Mouse (Mus musculus) bone marrow, adult 2 months (tissue): Measurements from ENCODE around the gene Ercc8. TPM values are rescaled to one million over a fixed set of nuclear protein-coding genes. Genes with fewer than 3 reads are reported as not detected.

ENCODE experiments used
- H3K27ac ChIP-seq: fragments of 200-500 bp; 2 replicates; pipeline ENCODE4 v1.5.1; 2012; ENCODE audit warnings: low read depth, mild to moderate bottlenecking, control low read depth, inconsistent platforms, low read length; ENCODE audit not compliant: control insufficient read depth, poor library complexity, insufficient read depth
- H3K4me1 ChIP-seq: fragments of 200-500 bp; 2 replicates; pipeline ENCODE4 v1.6.1; 2011; ENCODE audit warnings: low read length; ENCODE audit not compliant: control insufficient read depth, insufficient read depth
- H3K4me3 ChIP-seq: fragments of 200-500 bp; replicated peaks from 2 replicates; pipeline ENCODE3; 2011; ENCODE audit warnings: mild to moderate bottlenecking, low read depth, low read length, control low read depth; ENCODE audit not compliant: control insufficient read depth
- CTCF ChIP-seq: fragments of 200-500 bp; IDR thresholded peaks from 2 replicates; pipeline ENCODE4 v1.5.1; 2011; ENCODE audit warnings: low read length, control low read depth; ENCODE audit not compliant: control insufficient read depth, insufficient read depth
- POLR2A ChIP-seq: fragments of 200-500 bp; IDR thresholded peaks from 2 replicates; pipeline ENCODE4 v1.6.1; 2011; ENCODE audit warnings: low read depth, mild to moderate bottlenecking, control low read depth, low read length, borderline replicate concordance; ENCODE audit not compliant: control insufficient read depth
- WGBS: fragments of 180-500 bp; shearing (Covaris S2); methylation state at CpG from one replicate; pipeline ENCODE4 v1.1.7; 2018; 5-methylcytosine and 5-hydroxymethylcytosine counted together
- polyA plus RNA-seq: library from polyadenylated mRNA; stranded (reverse); fragments of >200 nt; gene quantifications from 2 replicates; pipeline ENCODE4 v1.2.4, GENCODE M21; 2011; ENCODE audit warnings: low replicate concordance; ENCODE audit not compliant: missing spikeins, insufficient read depth, insufficient read length

Ercc8 gene
- polyA plus RNA-seq, 1 experiment = 2.9 TPM

GRCm38 (mm10) chr13:108124096-108124495 lies 34.4 kb upstream of the Ercc8 start:
- no peaks in the 10 kb centered on the region for H3K4me1 ChIP-seq
- H3K4me3 ChIP-seq = no peak overlapping the region
- 90% methylated on average over 11 of the region's 11 CpGs for WGBS
- no peak for TF ChIP-seq CTCF
- TF ChIP-seq POLR2A = no peak
- no peak overlapping the region for H3K27ac ChIP-seq

- Histone ChIP-seq H3K27ac (no peak overlapping the region), H3K4me1 (no peaks in the 10 kb centered on the region), H3K4me3 (no peak overlapping the region)
- 88% methylated on average over 2 of the region's 2 CpGs for WGBS
- TF ChIP-seq CTCF = no peak
- TF ChIP-seq POLR2A = no peak
Observed at GRCm38 (mm10) chr13:108126246-108126645, 32.3 kb upstream of the Ercc8 start.

GRCm38 (mm10) chr13:108127130-108127529 lies 31.4 kb upstream of the Ercc8 start:
- no peak overlapping the region for H3K4me3 ChIP-seq
- WGBS = 3% methylated on average over 1 of the region's 1 CpGs
- no peak overlapping the region for H3K27ac ChIP-seq
- H3K4me1 ChIP-seq = no peaks in the 10 kb centered on the region
- TF ChIP-seq CTCF (peak; percentile 58; the same call in 1 of the 2 replicates), POLR2A (no peak)

GRCm38 (mm10) chr13:108127883-108128282 lies 30.6 kb upstream of the Ercc8 start:
- 43% methylated on average over 1 of the region's 1 CpGs for WGBS
- Histone ChIP-seq H3K4me3 (no peak overlapping the region), H3K27ac (no peak overlapping the region), H3K4me1 (no peaks in the 10 kb centered on the region)
- no peak for TF ChIP-seq CTCF
- no peak for TF ChIP-seq POLR2A

GRCm38 (mm10) chr13:108129070-108129469 lies 29.5 kb upstream of the Ercc8 start:
- TF ChIP-seq POLR2A (no peak), CTCF (no peak)
- H3K4me3 ChIP-seq = no peak overlapping the region
- 51% methylated on average over 7 of the region's 7 CpGs for WGBS
- no peaks in the 10 kb centered on the region for H3K4me1 ChIP-seq
- no peak overlapping the region for H3K27ac ChIP-seq

- no peak overlapping the region for H3K4me3 ChIP-seq
- H3K27ac ChIP-seq = no peak overlapping the region
- H3K4me1 ChIP-seq = no peaks in the 10 kb centered on the region
- TF ChIP-seq POLR2A (no peak), CTCF (no peak)
- WGBS = 82% methylated on average over 5 of the region's 5 CpGs
Observed at GRCm38 (mm10) chr13:108130737-108131136, 27.8 kb upstream of the Ercc8 start.

- TF ChIP-seq POLR2A = no peak
- no peak for TF ChIP-seq CTCF
- WGBS = 77% methylated on average over 6 of the region's 6 CpGs
- Histone ChIP-seq H3K27ac (no peak overlapping the region), H3K4me3 (no peak overlapping the region), H3K4me1 (no peaks in the 10 kb centered on the region)
Observed at GRCm38 (mm10) chr13:108132031-108132819, 26.3 kb upstream of the Ercc8 start.

- TF ChIP-seq CTCF = no peak
- TF ChIP-seq POLR2A = no peak
- WGBS = 71% methylated on average over 6 of the region's 6 CpGs
- no peak overlapping the region for H3K4me3 ChIP-seq
- no peaks in the 10 kb centered on the region for H3K4me1 ChIP-seq
- no peak overlapping the region for H3K27ac ChIP-seq
Observed at GRCm38 (mm10) chr13:108135617-108136016, 22.9 kb upstream of the Ercc8 start.

- 76% methylated on average over 5 of the region's 5 CpGs for WGBS
- no peak for TF ChIP-seq POLR2A
- no peak for TF ChIP-seq CTCF
Observed at GRCm38 (mm10) chr13:108138403-108138977, 20.0 kb upstream of the Ercc8 start.

More at GRCm38 (mm10) chr13:108138403-108138977, 20.0 kb upstream of the Ercc8 start:
- Histone ChIP-seq H3K4me3 (no peak overlapping the region), H3K4me1 (no peaks in the 10 kb centered on the region), H3K27ac (no peak overlapping the region)
